Mouse (Mus musculus): ENCODE measurements around the gene Zfp91. TPM values are rescaled to one million over a fixed set of nuclear protein-coding genes. Genes with fewer than 3 reads are reported as not detected.
"Not testable (repeated sequence)": the region's sequence is repeated elsewhere in the genome, so short reads cannot be mapped to it uniquely, and the experiment has no call there.

Zfp91 gene
- polyA plus RNA-seq, 1 experiment from 2014 or later: 7.2 TPM

GRCm38 (mm10) chr19:12731036-12731435 lies 64.9 kb downstream of the Zfp91 start:
- no peak overlapping the region for H3K4me3 ChIP-seq (replicated peaks)
- WGBS (ENCODE audit: insufficient replicate concordance): 45% methylated on average over 1 of the region's 1 CpGs
- no peak overlapping the region for H3K4me2 ChIP-seq
- H3K36me3 ChIP-seq (replicated peaks): no peaks in the 10 kb centered on the region
- ATAC-seq (ENCODE audit: insufficient read depth): no peak
- no peaks in the 10 kb centered on the region for H3K4me1 ChIP-seq (replicated peaks)
- H3K9me3 ChIP-seq (replicated peaks): no peaks in the 10 kb centered on the region
- no peak overlapping the region for H3K9ac ChIP-seq
- no peak overlapping the region for H3K27ac ChIP-seq (replicated peaks)
- H3K27me3 ChIP-seq: no peaks in the 10 kb centered on the region

- H3K27ac ChIP-seq (replicated peaks): no peak overlapping the region
- no peaks in the 10 kb centered on the region for H3K9me3 ChIP-seq (replicated peaks)
- 54% methylated on average over 1 of the region's 1 CpGs for WGBS (ENCODE audit: insufficient replicate concordance)
- no peaks in the 10 kb centered on the region for H3K4me1 ChIP-seq (replicated peaks)
- H3K4me2 ChIP-seq: no peak overlapping the region
- no peak for ATAC-seq (ENCODE audit: insufficient read depth)
- H3K4me3 ChIP-seq (replicated peaks): no peak overlapping the region
- H3K9ac ChIP-seq: no peak overlapping the region
- no peaks in the 10 kb centered on the region for H3K36me3 ChIP-seq (replicated peaks)
- no peaks in the 10 kb centered on the region for H3K27me3 ChIP-seq
Observed at GRCm38 (mm10) chr19:12725851-12726250, 70.1 kb downstream of the Zfp91 start.

GRCm38 (mm10) chr19:12722308-12722707 lies 73.6 kb downstream of the Zfp91 start:
- H3K27me3 ChIP-seq: no peaks in the 10 kb centered on the region
- whole genome bisulfite sequencing (ENCODE audit: insufficient replicate concordance): 40% methylated on average over 3 of the region's 3 CpGs
- H3K4me2 ChIP-seq: no peak overlapping the region
- no peaks in the 10 kb centered on the region for H3K36me3 ChIP-seq (replicated peaks)
- H3K27ac ChIP-seq (replicated peaks): no peak overlapping the region
- no peaks in the 10 kb centered on the region for H3K4me1 ChIP-seq (replicated peaks)
- H3K9me3 ChIP-seq (replicated peaks): no peaks in the 10 kb centered on the region
- H3K9ac ChIP-seq: no peak overlapping the region
- no peak overlapping the region for H3K4me3 ChIP-seq (replicated peaks)
- ATAC-seq (ENCODE audit: insufficient read depth): no peak

GRCm38 (mm10) chr19:12721596-12721995 lies 74.3 kb downstream of the Zfp91 start:
- not testable (repeated sequence) for H3K27ac ChIP-seq (replicated peaks); ATAC-seq (ENCODE audit: insufficient read depth); H3K36me3 ChIP-seq (replicated peaks); H3K4me3 ChIP-seq (replicated peaks); H3K4me1 ChIP-seq (replicated peaks); H3K27me3 ChIP-seq; H3K9ac ChIP-seq; H3K9me3 ChIP-seq (replicated peaks); H3K4me2 ChIP-seq
- 83% methylated on average over 7 of the region's 7 CpGs for WGBS (ENCODE audit: insufficient replicate concordance)

GRCm38 (mm10) chr19:12720919-12721318 lies 75.0 kb downstream of the Zfp91 start:
- WGBS (ENCODE audit: insufficient replicate concordance): 58% methylated on average over 5 of the region's 5 CpGs
- not testable (repeated sequence) for H3K27ac ChIP-seq (replicated peaks); H3K36me3 ChIP-seq (replicated peaks); H3K9me3 ChIP-seq (replicated peaks); H3K4me2 ChIP-seq; H3K9ac ChIP-seq; H3K27me3 ChIP-seq; H3K4me3 ChIP-seq (replicated peaks); ATAC-seq (ENCODE audit: insufficient read depth); H3K4me1 ChIP-seq (replicated peaks)

- no peak overlapping the region for H3K9ac ChIP-seq
- H3K27ac ChIP-seq (replicated peaks): no peak overlapping the region
- 28% methylated on average over 2 of the region's 2 CpGs for WGBS (ENCODE audit: insufficient replicate concordance)
- H3K4me3 ChIP-seq (replicated peaks): no peak overlapping the region
- H3K36me3 ChIP-seq (replicated peaks): no peaks in the 10 kb centered on the region
- H3K9me3 ChIP-seq (replicated peaks): no peaks in the 10 kb centered on the region
- H3K4me1 ChIP-seq (replicated peaks): no peaks in the 10 kb centered on the region
- no peak overlapping the region for H3K4me2 ChIP-seq
- no peaks in the 10 kb centered on the region for H3K27me3 ChIP-seq
- no peak for ATAC-seq (ENCODE audit: insufficient read depth)
Observed at GRCm38 (mm10) chr19:12720463-12720862, 75.5 kb downstream of the Zfp91 start.

- 64% methylated on average over 6 of the region's 6 CpGs for WGBS (ENCODE audit: insufficient replicate concordance)
- Histone ChIP-seq H3K4me3 (replicated peaks) (no peak overlapping the region), H3K27me3 (no peaks in the 10 kb centered on the region), H3K4me1 (replicated peaks) (no peaks in the 10 kb centered on the region), H3K27ac (replicated peaks) (no peak overlapping the region), H3K4me2 (no peak overlapping the region), H3K9ac (no peak overlapping the region), H3K36me3 (replicated peaks) (no peaks in the 10 kb centered on the region), H3K9me3 (replicated peaks) (no peaks in the 10 kb centered on the region)
- no peak for ATAC-seq (ENCODE audit: insufficient read depth)
Observed at GRCm38 (mm10) chr19:12719189-12719588, 76.7 kb downstream of the Zfp91 start.

Other genes starting within 250 kb of the Zfp91 start
- gene Gm4952, start 196.2 kb downstream of the Zfp91 start, polyA plus RNA-seq (2015; fragmentation: Nextera tagmentation; extraction: Ambion mirVana): 12.6 and 15.3 TPM in 2 replicates
- 0.43 and 0.54 TPM in 2 replicates for gene Glyat, start 162.8 kb downstream of the Zfp91 start, polyA plus RNA-seq (2015; fragmentation: Nextera tagmentation; extraction: Ambion mirVana)
- gene Olfr1442, start 125.7 kb downstream of the Zfp91 start, polyA plus RNA-seq (2015; fragmentation: Nextera tagmentation; extraction: Ambion mirVana): not detected in 2 replicates
- gene Olfr1443, start 118.0 kb downstream of the Zfp91 start, polyA plus RNA-seq (2015; fragmentation: Nextera tagmentation; extraction: Ambion mirVana): not detected in 2 replicates
- 7.9 and 9.0 TPM in 2 replicates for gene Keg1, start 100.3 kb downstream of the Zfp91 start, polyA plus RNA-seq (2015; fragmentation: Nextera tagmentation; extraction: Ambion mirVana)
- 0.43 and 0.53 TPM in 2 replicates for gene Cntf, start 30.5 kb downstream of the Zfp91 start, polyA plus RNA-seq (2015; fragmentation: Nextera tagmentation; extraction: Ambion mirVana)
- gene Lpxn, start 67 bp upstream of the Zfp91 start, polyA plus RNA-seq (2015; fragmentation: Nextera tagmentation; extraction: Ambion mirVana): 2.1 and 2.4 TPM in 2 replicates
- not detected in 2 replicates for gene Gm5244, start 50.6 kb upstream of the Zfp91 start, polyA plus RNA-seq (2015; fragmentation: Nextera tagmentation; extraction: Ambion mirVana)
- gene Olfr1444, start 61.2 kb upstream of the Zfp91 start, polyA plus RNA-seq (2015; fragmentation: Nextera tagmentation; extraction: Ambion mirVana): not detected in 2 replicates
- not detected in 2 replicates for gene Olfr1445, start 87.7 kb upstream of the Zfp91 start, polyA plus RNA-seq (2015; fragmentation: Nextera tagmentation; extraction: Ambion mirVana)
- gene Olfr1446, start 97.4 kb upstream of the Zfp91 start, polyA plus RNA-seq (2015; fragmentation: Nextera tagmentation; extraction: Ambion mirVana): not detected in 2 replicates
- not detected in 2 replicates for gene Olfr1447, start 107.6 kb upstream of the Zfp91 start, polyA plus RNA-seq (2015; fragmentation: Nextera tagmentation; extraction: Ambion mirVana)
- not detected in 2 replicates for gene Olfr1448, start 128.3 kb upstream of the Zfp91 start, polyA plus RNA-seq (2015; fragmentation: Nextera tagmentation; extraction: Ambion mirVana)
- gene Olfr1449, start 134.7 kb upstream of the Zfp91 start, polyA plus RNA-seq (2015; fragmentation: Nextera tagmentation; extraction: Ambion mirVana): not detected in 2 replicates
- gene Olfr1450, start 154.1 kb upstream of the Zfp91 start, polyA plus RNA-seq (2015; fragmentation: Nextera tagmentation; extraction: Ambion mirVana): not detected in 2 replicates
- not detected in 2 replicates for gene Olfr1451, start 198.9 kb upstream of the Zfp91 start, polyA plus RNA-seq (2015; fragmentation: Nextera tagmentation; extraction: Ambion mirVana)
- gene Olfr1453, start 232.2 kb upstream of the Zfp91 start, polyA plus RNA-seq (2015; fragmentation: Nextera tagmentation; extraction: Ambion mirVana): not detected in 2 replicates